Mouse (Mus musculus): ENCODE data around the gene Zfhx3.

GRCm38 (mm10) chr8:108650837-108651236 is 708.4 kb downstream of the Zfhx3 start:
- TF ChIP-seq POLR2AphosphoS5 (IDR thresholded peaks at IDR 0.05; ENCODE audit: insufficient replicate concordance, low read depth, low read length) (no peak), CTCF (IDR thresholded peaks at IDR 0.05; ENCODE audit: low read depth, low read length) (no peak), GATA2 (IDR thresholded peaks at IDR 0.05; ENCODE audit: borderline replicate concordance, low read depth, low read length) (no peak)
